Mouse (Mus musculus) erythroblast, adult 5-6 weeks (primary cell): Measurements from ENCODE around the gene Mical3. TPM values are rescaled to one million over a fixed set of nuclear protein-coding genes. Genes with fewer than 3 reads are reported as not detected.

Experiments used
- ATAC-seq: replicated peaks from 2 replicates; pipeline ENCODE4 v1.8.0; 2016; ENCODE audit warnings: moderate number of reproducible peaks, mild to moderate bottlenecking, moderate TSS enrichment, inconsistent platforms; ENCODE audit not compliant: poor library complexity, low FRiP score, severe bottlenecking
- total RNA-seq, 2 experiments: library from RNA; stranded (forward) in 1 of 2; stranded (reverse) in 1 of 2; fragments of 150-400 nt in 1 of 2; fragments of 200-764, 138-1000 nt in 1 of 2; gene quantifications; 2 replicates each; pipeline versions ENCODE4 v1.2.3 to v1.2.4; 2015 to 2017; ENCODE audit warnings: low replicate concordance in 2 of 2

The Mical3 gene
- total RNA-seq, 2 experiments from 2014 or later: 99.0 to 133 TPM

DNA sequence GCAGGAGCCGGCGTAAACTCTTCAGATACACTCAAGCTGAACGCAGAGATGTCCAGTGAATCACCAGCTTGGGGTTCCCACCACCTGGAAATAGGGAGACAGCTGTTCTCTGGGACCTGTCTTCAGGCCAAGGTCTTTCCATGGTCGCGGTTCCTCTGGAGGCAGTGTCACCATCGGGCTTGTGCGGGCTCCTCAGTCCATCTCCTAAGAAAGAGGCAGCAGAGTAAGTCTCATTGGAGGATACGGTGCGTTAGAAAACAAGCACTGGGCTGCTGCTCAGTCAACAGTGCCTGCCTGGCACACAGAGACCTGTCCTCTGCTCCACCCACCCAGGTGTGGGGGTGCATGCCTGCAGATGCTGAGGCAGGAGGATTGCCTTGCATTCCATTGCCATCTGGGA is 236.7 kb downstream of the Mical3 start:
- no peak for ATAC-seq

DNA sequence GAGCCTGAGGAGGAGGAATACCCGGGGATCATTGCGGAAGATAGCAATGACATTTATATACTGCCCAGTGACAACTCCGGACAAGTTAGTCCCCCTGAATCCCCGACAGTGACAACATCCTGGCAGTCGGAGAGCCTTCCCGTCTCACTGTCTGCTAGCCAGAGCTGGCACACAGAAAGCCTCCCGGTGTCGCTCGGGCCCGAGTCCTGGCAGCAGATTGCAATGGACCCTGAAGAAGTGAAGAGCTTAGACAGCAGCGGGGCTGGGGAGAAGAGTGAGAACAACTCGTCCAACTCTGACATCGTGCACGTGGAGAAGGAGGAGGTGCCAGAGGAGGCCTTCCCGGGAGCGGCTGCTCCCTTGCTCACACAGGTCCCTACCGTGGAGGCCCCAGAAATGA is 244.1 kb downstream of the Mical3 start:
- no peak for ATAC-seq

DNA sequence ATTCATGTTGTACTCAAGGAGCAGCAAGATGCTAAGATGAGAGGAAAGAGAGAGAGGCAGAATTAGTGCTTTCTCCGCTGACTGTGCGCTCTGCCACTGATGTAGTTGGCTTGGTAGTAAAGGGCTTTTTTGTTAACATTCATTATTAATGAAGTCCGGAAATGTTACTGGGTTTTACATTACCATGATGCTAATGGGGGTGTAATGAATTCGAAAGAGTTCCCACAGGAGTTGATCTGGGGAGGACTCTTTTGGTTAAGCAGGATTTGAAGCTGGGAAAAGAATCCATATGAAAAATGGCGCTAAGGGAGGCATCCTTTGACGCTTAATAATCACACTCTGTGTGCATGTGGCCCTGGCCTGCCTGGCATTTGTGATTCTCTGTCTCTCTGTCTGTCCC is 246.4 kb downstream of the Mical3 start:
- no peak for ATAC-seq

Other genes starting within 250 kb of the Mical3 start
- 19.6 and 21.3 TPM in 2 replicates for gene Bid, start 214.1 kb downstream of the Mical3 start, total RNA-seq (2015; ENCODE audit: low replicate concordance)
- gene Bid, start 214.1 kb downstream of the Mical3 start, total RNA-seq (2017; ENCODE audit: low replicate concordance): 5.6 and 9.9 TPM in 2 replicates
- gene Pex26, start 52.7 kb upstream of the Mical3 start, total RNA-seq (2015; ENCODE audit: low replicate concordance): 1.7 and 3.8 TPM in 2 replicates
- 1.3 and 1.7 TPM in 2 replicates for gene Pex26, start 52.7 kb upstream of the Mical3 start, total RNA-seq (2017; ENCODE audit: low replicate concordance)
- gene Tuba8, start 79.7 kb upstream of the Mical3 start, total RNA-seq (2015; ENCODE audit: low replicate concordance): 11.5 and 14.4 TPM in 2 replicates
- 5.9 and 6.7 TPM in 2 replicates for gene Tuba8, start 79.7 kb upstream of the Mical3 start, total RNA-seq (2017; ENCODE audit: low replicate concordance)
- 18.8 and 38.2 TPM in 2 replicates for gene Usp18, start 114.9 kb upstream of the Mical3 start, total RNA-seq (2015; ENCODE audit: low replicate concordance)
- gene Usp18, start 114.9 kb upstream of the Mical3 start, total RNA-seq (2017; ENCODE audit: low replicate concordance): 26.9 and 27.9 TPM in 2 replicates
- gene Slc6a13, start 169.2 kb upstream of the Mical3 start, total RNA-seq (2015; ENCODE audit: low replicate concordance): 1.7 and 3.1 TPM in 2 replicates
- 0.56 and 1.4 TPM in 2 replicates for gene Slc6a13, start 169.2 kb upstream of the Mical3 start, total RNA-seq (2017; ENCODE audit: low replicate concordance)
- gene Slc6a12, start 212.1 kb upstream of the Mical3 start, total RNA-seq (2015; ENCODE audit: low replicate concordance): 0.63 and 1.7 TPM in 2 replicates
- gene Slc6a12, start 212.1 kb upstream of the Mical3 start, total RNA-seq (2017; ENCODE audit: low replicate concordance): 1.9 and 3.2 TPM in 2 replicates